Mouse (Mus musculus): ENCODE data around the gene Lmo2. TPM values are rescaled to one million over a fixed set of nuclear protein-coding genes. Genes with fewer than 3 reads are reported as not detected.

The Lmo2 gene
- total RNA-seq (2021) = 28.9 and 31.9 TPM in 2 replicates
- long read RNA-seq, transcript Lmo2-203 (4 exons, 1,654 nt) = major isoform, 18 of 38 reads
- long read RNA-seq, transcript Lmo2-202 (3 exons, 1,706 nt) = minor isoform, 11 of 38 reads
- long read RNA-seq, transcript Lmo2-204 (4 exons, 848 nt) = minor isoform, 5 of 38 reads
- long read RNA-seq, partial matches to known transcripts = 2 of 38 reads
- long read RNA-seq, other reads (novel, unspliced or antisense) = 2 of 38 reads

DNA sequence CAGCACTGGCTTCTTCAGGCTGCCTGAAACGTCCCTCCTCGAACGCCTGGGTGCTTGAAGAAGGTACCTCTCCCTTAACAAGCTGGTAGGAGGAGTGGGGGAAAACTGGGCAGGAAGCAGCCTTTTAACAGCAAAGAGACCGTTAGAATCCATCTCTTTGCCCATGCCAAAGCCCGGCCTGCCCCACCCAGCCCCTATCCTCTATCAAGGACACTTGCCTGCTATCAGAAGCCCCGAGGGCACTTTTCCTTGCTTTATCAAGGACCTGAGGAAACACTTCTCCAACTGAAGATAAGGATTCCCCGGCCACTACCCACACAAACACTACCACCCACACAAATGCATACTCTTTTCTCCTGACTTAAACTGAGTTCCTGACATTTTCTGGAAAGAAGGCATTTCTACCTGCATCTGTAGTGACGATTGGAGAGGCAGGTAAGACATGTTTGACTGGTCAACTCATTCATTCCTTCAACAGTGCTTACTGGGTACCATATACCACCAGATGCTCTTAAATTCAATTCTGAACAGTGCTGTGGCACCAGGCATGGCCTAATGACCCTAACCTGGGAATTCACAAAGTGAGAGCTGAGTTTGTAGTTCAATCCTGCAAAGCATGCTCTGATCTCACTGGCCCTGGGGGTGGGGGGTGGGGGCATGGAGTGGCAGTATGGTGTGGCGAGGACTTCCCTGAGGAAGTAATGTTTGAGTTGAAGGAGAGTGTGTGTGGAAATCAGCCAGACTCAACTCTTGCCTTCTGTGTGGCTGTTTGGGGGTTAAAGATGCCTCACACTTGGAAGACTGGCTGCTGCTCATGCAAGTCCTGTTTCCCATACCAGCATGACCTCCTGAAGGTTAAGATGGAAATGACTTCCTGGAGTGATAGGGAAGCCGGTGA lies at the start of gene Lmo2:
Gene Lmo2, plus strand, starts transcription at position 338 of the 898 bp plus-strand sequence.
- no peak for DNase-seq

DNA sequence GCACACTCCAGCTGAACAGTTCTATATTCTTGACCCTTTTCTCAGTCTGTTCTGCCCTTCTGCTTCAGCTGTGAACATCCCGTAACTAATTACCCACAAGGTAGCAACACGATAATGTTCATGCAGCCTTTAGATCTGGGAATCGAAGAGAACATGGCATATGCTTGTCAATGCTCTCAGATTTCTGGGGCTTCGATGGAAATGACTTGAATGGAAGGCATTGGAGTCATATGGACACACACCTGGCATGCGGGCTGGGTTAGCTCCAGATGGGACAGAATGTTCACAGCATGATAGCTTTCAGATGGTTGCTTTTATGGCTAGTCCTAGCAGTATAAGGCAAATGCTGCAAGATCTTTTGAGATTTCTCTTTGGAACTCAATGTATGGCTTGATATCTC lies 47.2 kb upstream of the Lmo2 start:
- DNase-seq = no peak

- DNase-seq = no peak
These were observed 45.1 kb upstream of the Lmo2 start for GRCm38 (mm10) chr2:103912481-103913251.

DNA sequence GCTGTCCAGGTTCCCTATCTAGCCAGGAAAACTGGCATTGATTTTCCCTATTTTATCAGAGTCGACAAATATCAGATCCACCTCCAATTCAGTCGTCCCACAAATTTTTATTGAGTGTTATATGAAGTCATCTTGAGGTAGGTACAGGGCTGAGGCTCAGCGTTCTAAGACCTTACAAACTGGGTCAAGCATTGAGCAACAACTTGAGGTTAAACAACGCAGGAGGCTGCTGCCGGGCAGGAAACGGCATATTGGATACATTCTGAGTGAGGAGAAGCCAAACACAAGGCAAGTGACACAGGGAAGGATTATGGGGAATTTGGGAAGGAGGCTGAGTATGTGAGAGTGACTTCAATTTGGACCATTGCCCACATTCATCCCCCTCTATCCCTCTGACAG lies 44.5 kb upstream of the Lmo2 start:
- DNase-seq = no peak

GRCm38 (mm10) chr2:103916069-103916468 lies 41.7 kb upstream of the Lmo2 start:
- DNase-seq = no peak

DNA sequence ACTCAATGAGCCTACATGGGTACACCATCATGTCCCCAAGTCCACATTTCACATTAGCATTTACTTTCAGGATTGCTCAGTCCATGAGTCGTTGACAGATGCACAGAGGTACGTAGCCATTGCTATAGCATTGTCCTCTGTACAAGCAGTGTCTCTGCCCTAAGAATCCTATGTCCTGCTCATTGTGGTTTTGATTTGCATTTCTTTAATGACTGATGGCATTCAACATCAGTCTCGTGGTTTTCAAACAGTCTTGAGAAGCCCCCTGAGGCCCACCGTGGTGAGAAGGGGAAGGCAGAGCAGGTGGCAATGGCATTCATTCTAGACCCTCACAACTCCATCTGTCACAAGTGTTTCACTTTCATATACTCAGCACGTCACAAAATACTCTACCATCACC lies 40.4 kb upstream of the Lmo2 start:
- DNase-seq = no peak

GRCm38 (mm10) chr2:103918375-103918774 lies 39.4 kb upstream of the Lmo2 start:
- DNase-seq = no peak

GRCm38 (mm10) chr2:103919488-103919887 lies 38.3 kb upstream of the Lmo2 start:
- DNase-seq = no peak

- DNase-seq = no peak
These were observed 31.1 kb upstream of the Lmo2 start for GRCm38 (mm10) chr2:103926586-103927113.

DNA sequence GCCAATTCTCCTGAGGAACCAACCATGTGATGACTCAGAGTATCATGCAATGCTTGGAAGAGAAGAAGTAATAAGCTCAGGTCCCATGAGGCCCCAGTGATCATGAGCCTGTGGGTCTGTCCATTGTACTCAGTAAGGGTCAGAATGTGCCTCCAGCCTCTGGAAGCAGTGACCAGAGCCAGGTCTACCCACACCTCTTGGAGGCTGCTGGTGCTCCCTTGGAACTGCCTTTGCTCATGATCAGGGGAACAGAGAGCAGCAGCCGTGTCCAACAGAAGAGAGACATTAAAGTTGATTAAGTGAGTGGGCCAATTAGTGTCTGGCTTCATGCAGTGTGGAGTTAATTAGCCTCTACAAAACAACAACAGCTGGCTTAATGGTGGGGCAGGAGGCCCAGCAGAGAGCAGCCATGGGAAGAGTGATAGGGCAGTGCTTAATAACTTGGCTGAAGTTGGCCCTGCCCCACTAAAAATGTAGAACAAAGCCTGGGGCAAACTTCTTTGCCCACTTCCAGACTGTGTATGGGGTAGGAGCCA lies 30.1 kb upstream of the Lmo2 start:
- DNase-seq = no peak

GRCm38 (mm10) chr2:103930306-103931019 lies 27.3 kb upstream of the Lmo2 start:
- no peak for DNase-seq

DNA sequence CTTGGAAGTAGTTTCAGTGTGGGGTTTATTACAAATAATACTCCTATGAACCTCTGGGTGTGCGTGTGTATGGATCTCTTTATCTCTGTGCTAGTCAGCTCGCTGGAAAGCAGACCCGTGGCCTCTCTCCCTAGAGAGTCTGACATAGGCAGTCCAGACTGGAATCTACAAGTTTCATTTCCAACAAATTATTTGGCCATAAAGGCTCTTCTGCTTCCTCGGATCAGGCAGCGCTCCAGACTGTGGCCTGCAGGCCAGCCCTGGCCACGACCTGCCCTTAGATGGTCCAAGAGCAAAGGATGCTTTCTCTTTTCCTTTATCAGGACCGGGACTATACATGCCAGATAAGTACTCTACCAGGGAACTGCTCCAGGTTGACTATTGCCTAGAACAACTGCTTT lies 26.3 kb upstream of the Lmo2 start:
- DNase-seq = no peak

GRCm38 (mm10) chr2:103932025-103932424 lies 25.8 kb upstream of the Lmo2 start:
- DNase-seq = no peak

- DNase-seq = no peak
These were observed 25.3 kb upstream of the Lmo2 start for GRCm38 (mm10) chr2:103932480-103932879.

DNA sequence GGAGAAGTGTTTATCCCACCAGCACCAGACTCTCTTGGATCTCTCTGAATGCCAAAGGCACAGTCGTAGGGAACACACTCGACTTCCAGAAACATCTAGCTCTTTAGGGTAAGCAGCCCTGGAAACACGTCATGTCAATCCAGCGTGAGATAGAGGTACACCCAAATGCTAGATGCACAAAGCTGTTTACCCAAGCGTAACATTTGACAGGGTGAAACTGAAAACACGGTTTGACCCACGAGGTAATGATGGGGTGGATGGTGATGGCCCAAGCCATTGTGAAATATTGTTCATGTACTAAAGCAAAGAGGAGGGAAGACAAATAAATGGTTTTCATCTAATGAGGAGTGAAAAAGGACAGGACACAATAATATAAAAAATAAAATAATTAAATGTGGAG lies 23.5 kb upstream of the Lmo2 start:
- no peak for DNase-seq

DNA sequence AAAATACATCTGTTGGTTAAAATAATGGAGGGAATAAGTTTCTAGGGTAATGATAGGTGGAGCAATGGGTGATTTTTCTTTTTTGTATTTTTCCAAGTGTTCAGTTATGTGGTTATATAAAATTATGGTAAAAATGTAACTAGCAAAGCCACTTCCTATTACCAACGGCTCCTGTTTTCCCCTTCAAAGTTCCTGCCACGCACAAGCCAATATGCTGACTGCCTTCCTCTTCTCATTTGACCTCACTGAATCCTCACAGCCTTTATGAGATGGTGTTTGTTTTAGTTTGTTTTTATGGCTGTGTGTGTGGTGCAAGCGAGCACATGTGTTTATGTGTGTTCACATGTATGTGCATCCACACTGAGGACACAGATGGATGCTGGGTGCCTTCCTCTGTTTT lies 23.1 kb upstream of the Lmo2 start:
- no peak for DNase-seq

GRCm38 (mm10) chr2:103935691-103936435 lies 21.9 kb upstream of the Lmo2 start:
- no peak for DNase-seq

GRCm38 (mm10) chr2:103936666-103937065 lies 21.1 kb upstream of the Lmo2 start:
- DNase-seq = no peak

DNA sequence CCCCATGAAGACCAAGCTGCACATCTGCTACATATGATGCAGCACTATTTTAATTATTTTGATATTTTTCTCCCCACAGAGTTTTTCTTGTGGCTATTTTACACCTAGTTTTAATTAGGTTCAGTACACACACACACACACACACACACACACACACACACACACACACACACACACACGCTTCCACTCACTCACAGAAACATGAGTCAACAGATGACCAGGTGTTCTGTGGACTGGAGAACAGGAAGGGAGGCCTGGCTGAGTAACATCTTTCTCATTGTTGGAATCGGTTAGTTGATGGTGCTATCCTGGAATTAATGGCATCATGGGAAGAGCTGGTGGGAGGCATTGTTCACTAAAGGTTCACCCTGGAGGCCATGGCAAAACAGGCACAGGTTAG lies 20.1 kb upstream of the Lmo2 start:
- no peak for DNase-seq

DNA sequence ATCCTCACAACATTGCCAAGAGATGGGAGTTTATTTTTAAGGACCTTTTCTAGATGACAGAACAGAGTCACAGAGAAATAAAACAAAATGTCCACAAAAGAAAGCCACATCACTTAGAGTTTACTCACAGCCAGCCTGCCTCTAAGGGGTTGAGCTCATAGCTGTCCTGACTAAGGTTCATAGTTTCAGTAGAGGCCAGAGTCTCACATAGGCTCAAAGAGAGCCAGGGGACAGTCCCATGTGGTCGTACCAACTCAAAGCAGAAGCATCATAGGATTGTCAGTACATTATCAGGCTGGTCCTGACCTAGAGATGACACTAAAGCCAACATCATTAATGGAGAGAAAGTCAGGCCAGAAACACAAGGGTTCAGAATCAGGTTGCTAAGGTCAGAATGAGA lies 19.2 kb upstream of the Lmo2 start:
- DNase-seq = no peak

DNA sequence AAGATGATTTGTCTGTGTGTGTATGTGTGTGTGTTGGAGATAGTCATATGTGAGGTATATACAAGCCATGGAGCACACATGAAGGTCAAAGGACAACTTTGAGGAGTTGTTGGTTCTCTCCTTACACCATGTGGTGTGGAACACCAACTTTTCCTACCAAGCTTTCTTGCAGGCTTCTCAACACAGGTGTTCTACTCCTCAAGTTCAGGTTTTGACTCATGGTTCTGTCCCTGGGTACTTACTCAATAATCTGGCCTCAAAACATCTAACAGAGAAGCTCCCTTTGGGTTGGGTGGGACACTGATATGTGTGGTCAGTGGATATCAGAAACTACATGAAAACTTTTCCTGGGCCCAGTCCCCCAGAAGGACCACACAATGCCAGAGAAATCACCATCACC lies 18.8 kb upstream of the Lmo2 start:
- no peak for DNase-seq

Data from adrenal gland, postnatal 25 days (tissue).